Mouse (Mus musculus): ENCODE data around the gene Ctps.

GRCm38 (mm10) chr4:120569025-120569424 lies 1.1 kb downstream of the Ctps start:
- TF ChIP-seq EP300 (IDR thresholded peaks at IDR 0.05; ENCODE audit: insufficient read depth, low read depth, low read length) (no peak), POLR2A (IDR thresholded peaks at IDR 0.05; ENCODE audit: insufficient read depth, low read depth, low read length) (no peak)

All from heart, adult 2 months (tissue).